Mouse (Mus musculus): ENCODE data around the gene Il20rb. TPM values are rescaled to one million over a fixed set of nuclear protein-coding genes. Genes with fewer than 3 reads are reported as not detected.
A peak's percentile ranks its signal among the peaks of the same experiment; 100 is the strongest.

The Il20rb gene
- total and polyA plus RNA-seq, 2 experiments from 2014 or later = 2.3 to 2.4 TPM

DNA sequence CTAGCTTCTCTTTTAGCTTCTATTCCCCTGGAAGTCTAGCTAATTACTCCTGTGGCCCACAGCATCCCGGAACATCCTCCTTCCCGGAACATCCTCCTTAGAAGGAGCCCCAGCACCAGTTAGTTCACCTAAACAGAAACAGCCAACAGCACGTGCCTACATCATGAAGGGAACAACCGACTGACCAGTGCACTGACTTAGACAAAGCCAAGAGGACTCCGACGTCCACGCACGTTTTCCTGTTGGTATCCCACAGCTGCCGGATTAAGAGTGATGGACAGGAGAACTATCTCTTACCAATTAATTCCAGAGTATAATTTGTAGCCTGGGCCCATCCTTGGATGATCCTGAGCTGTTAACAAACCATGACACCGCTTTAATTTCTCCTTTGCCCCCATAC lies 47.6 kb downstream of the Il20rb start:
- DNase-seq (ENCODE audit: low spot score) (no peak), ATAC-seq (no peak)
- Histone ChIP-seq H3K4me2 (ENCODE audit: low read depth, low read length) (no peak overlapping the region), H3K9ac (replicated peaks; ENCODE audit: low read length) (no peak overlapping the region), H3K4me1 (ENCODE audit: insufficient read depth, low read length) (peaks cover 9% of the 10 kb centered on the region; the same call in 1 of the 2 replicates), H3K4me3 (ENCODE audit: low read length) (no peak overlapping the region), H3K27ac (peak overlapping the region; percentile 65; the same call in 1 of the 2 replicates), H3K27me3 (ENCODE audit: insufficient read depth, low read length) (no peaks in the 10 kb centered on the region), H3K36me3 (ENCODE audit: insufficient read depth, low read length) (no peaks in the 10 kb centered on the region), H3K9me3 (ENCODE audit: low read length) (no peaks in the 10 kb centered on the region)
- TF ChIP-seq CTCF (IDR thresholded peaks at IDR 0.05; ENCODE audit: low read depth) = no peak
- WGBS = 42% methylated on average over 10 of the region's 10 CpGs

DNA sequence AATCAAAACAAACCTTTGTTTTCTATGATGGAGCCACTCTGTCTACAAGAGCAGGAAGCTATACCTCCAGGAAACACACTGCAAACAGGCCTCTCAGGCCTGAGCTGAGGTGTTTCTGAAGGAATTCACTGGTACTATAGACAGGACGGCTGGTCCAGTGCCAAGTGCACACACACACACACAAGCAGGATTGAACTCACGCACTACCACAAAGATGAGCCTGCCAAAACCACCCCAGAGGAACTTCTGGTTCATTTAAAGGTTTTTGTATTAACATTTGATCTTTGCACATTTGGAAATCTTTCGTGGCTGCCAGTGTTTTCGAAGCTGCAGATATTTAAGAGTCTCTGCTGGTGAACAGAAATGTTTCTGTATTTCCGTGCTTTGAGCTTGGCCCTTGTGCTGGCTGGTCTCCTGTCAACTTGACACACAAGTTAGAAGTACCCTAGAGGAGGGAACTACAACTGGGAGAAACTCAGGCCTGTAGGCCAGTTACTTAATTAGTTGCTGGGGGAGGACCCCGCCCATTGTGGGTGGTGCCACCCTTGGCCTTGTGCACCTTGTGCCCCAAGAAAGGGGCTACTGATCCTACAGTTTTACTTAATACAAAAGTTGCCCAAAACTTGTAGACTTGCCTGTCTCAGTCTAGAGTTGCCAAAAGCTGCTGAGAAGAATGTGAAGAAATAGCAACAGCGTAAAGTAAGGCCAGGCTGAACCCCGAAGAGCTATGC lies 49.6 kb downstream of the Il20rb start:
- no peak for TF ChIP-seq CTCF (IDR thresholded peaks at IDR 0.05; ENCODE audit: low read depth)
- WGBS = 76% methylated on average over 8 of the region's 8 CpGs

GRCm38 (mm10) chr9:100431355-100431754 lies 55.2 kb downstream of the Il20rb start:
- Histone ChIP-seq H3K9ac (replicated peaks; ENCODE audit: low read length) (no peak overlapping the region), H3K4me2 (ENCODE audit: low read depth, low read length) (no peak overlapping the region), H3K27me3 (ENCODE audit: insufficient read depth, low read length) (no peaks in the 10 kb centered on the region), H3K27ac (no peak overlapping the region), H3K4me3 (ENCODE audit: low read length) (no peak overlapping the region), H3K36me3 (ENCODE audit: insufficient read depth, low read length) (no peaks in the 10 kb centered on the region), H3K9me3 (ENCODE audit: low read length) (no peaks in the 10 kb centered on the region), H3K4me1 (ENCODE audit: insufficient read depth, low read length) (no peaks in the 10 kb centered on the region)
- ATAC-seq (no peak), DNase-seq (ENCODE audit: low spot score) (no peak)
- WGBS = 63% methylated on average over 2 of the region's 2 CpGs
- no peak for TF ChIP-seq CTCF (IDR thresholded peaks at IDR 0.05; ENCODE audit: low read depth)

More for the DNA sequence above, 49.6 kb downstream of the Il20rb start:
- no peak overlapping the region for H3K9ac ChIP-seq (replicated peaks; ENCODE audit: low read length)
- no peaks in the 10 kb centered on the region for H3K36me3 ChIP-seq (ENCODE audit: insufficient read depth, low read length)
- DNase-seq (ENCODE audit: low spot score) = no peak
- no peak overlapping the region for H3K4me3 ChIP-seq (ENCODE audit: low read length)
- no peak for ATAC-seq
- H3K4me1 ChIP-seq (ENCODE audit: insufficient read depth, low read length) = peaks cover 9% of the 10 kb centered on the region; the same call in 1 of the 2 replicates
- H3K9me3 ChIP-seq (ENCODE audit: low read length) = no peaks in the 10 kb centered on the region
- no peaks in the 10 kb centered on the region for H3K27me3 ChIP-seq (ENCODE audit: insufficient read depth, low read length)
- H3K4me2 ChIP-seq (ENCODE audit: low read depth, low read length) = no peak overlapping the region
- no peak overlapping the region for H3K27ac ChIP-seq

GRCm38 (mm10) chr9:100430911-100431310 lies 55.7 kb downstream of the Il20rb start:
- ATAC-seq = no peak
- Histone ChIP-seq H3K27ac (peak overlapping the region; percentile 11; the same call in 1 of the 2 replicates), H3K36me3 (ENCODE audit: insufficient read depth, low read length) (no peaks in the 10 kb centered on the region), H3K4me2 (ENCODE audit: low read depth, low read length) (no peak overlapping the region), H3K9me3 (ENCODE audit: low read length) (no peaks in the 10 kb centered on the region), H3K4me1 (ENCODE audit: insufficient read depth, low read length) (no peaks in the 10 kb centered on the region), H3K4me3 (ENCODE audit: low read length) (no peak overlapping the region), H3K27me3 (ENCODE audit: insufficient read depth, low read length) (no peaks in the 10 kb centered on the region), H3K9ac (replicated peaks; ENCODE audit: low read length) (no peak overlapping the region)
- DNase-seq (ENCODE audit: low spot score) = no peak
- 79% methylated on average over 2 of the region's 2 CpGs for WGBS
- TF ChIP-seq CTCF (IDR thresholded peaks at IDR 0.05; ENCODE audit: low read depth) = no peak

- no peak for TF ChIP-seq CTCF (IDR thresholded peaks at IDR 0.05; ENCODE audit: low read depth)
- H3K9ac ChIP-seq (replicated peaks; ENCODE audit: low read length) = no peak overlapping the region
- DNase-seq (ENCODE audit: low spot score) (no peak), ATAC-seq (no peak)
- H3K9me3 ChIP-seq (ENCODE audit: low read length) = no peaks in the 10 kb centered on the region
- H3K4me2 ChIP-seq (ENCODE audit: low read depth, low read length) = no peak overlapping the region
- H3K27me3 ChIP-seq (ENCODE audit: insufficient read depth, low read length) = no peaks in the 10 kb centered on the region
- H3K36me3 ChIP-seq (ENCODE audit: insufficient read depth, low read length) = no peaks in the 10 kb centered on the region
- H3K27ac ChIP-seq = no peak overlapping the region
- H3K4me1 ChIP-seq (ENCODE audit: insufficient read depth, low read length) = peaks cover 2% of the 10 kb centered on the region; the same call in 1 of the 2 replicates
- WGBS = 73% methylated on average over 8 of the region's 8 CpGs
- H3K4me3 ChIP-seq (ENCODE audit: low read length) = no peak overlapping the region
These were observed 66.9 kb downstream of the Il20rb start for GRCm38 (mm10) chr9:100419644-100420043.

- Histone ChIP-seq H3K27me3 (ENCODE audit: insufficient read depth, low read length) (no peaks in the 10 kb centered on the region), H3K36me3 (ENCODE audit: insufficient read depth, low read length) (no peaks in the 10 kb centered on the region), H3K4me3 (ENCODE audit: low read length) (no peak overlapping the region), H3K9ac (replicated peaks; ENCODE audit: low read length) (no peak overlapping the region), H3K4me2 (ENCODE audit: low read depth, low read length) (no peak overlapping the region), H3K4me1 (ENCODE audit: insufficient read depth, low read length) (peaks cover 2% of the 10 kb centered on the region; the same call in 1 of the 2 replicates), H3K27ac (no peak overlapping the region), H3K9me3 (ENCODE audit: low read length) (no peaks in the 10 kb centered on the region)
- ATAC-seq = no peak
- no peak for TF ChIP-seq CTCF (IDR thresholded peaks at IDR 0.05; ENCODE audit: low read depth)
- no peak for DNase-seq (ENCODE audit: low spot score)
- WGBS = 87% methylated on average over 8 of the region's 8 CpGs
These were observed 67.5 kb downstream of the Il20rb start for GRCm38 (mm10) chr9:100419103-100419502.

DNA sequence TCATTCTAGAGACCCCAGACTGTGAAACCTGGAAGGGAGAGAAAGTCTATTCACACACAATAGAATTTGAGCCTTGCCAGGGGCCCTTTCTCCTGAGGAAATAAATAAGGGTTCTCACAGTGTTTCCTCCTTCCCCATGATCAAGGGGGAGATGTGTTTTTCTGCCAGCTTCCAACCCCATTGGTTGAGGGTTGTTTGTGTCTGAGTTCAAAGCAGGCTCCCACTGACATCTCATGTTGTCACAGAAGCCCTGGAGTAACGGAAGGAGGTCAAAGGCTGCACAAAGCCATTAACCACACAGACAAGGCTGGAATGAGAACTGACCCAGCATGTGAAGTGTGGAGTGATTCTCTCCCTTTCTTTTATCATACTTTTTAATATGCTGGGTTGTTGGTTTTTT lies 69.8 kb downstream of the Il20rb start:
- H3K9me3 ChIP-seq (ENCODE audit: low read length) = no peaks in the 10 kb centered on the region
- no peak for TF ChIP-seq CTCF (IDR thresholded peaks at IDR 0.05; ENCODE audit: low read depth)
- peak; percentile 21 for DNase-seq (ENCODE audit: low spot score)
- no peaks in the 10 kb centered on the region for H3K27me3 ChIP-seq (ENCODE audit: insufficient read depth, low read length)
- no peak overlapping the region for H3K9ac ChIP-seq (replicated peaks; ENCODE audit: low read length)
- H3K36me3 ChIP-seq (ENCODE audit: insufficient read depth, low read length) = no peaks in the 10 kb centered on the region
- H3K27ac ChIP-seq = no peak overlapping the region
- ATAC-seq = no peak
- H3K4me3 ChIP-seq (ENCODE audit: low read length) = no peak overlapping the region
- no peak overlapping the region for H3K4me2 ChIP-seq (ENCODE audit: low read depth, low read length)
- H3K4me1 ChIP-seq (ENCODE audit: insufficient read depth, low read length) = peaks cover 2% of the 10 kb centered on the region; the same call in 1 of the 2 replicates
- 33% methylated on average over 1 of the region's 1 CpGs for WGBS
